In genomic region chr1:72853759-72854158, GRCm38 (mm10) we compare ENCODE assay signal across 27 mouse cellular contexts. TPM values are rescaled to one million over a fixed set of nuclear protein-coding genes. Genes with fewer than 3 reads are reported as not detected.
A peak's percentile ranks its signal among the peaks of the same experiment; 100 is the strongest.
DNase-seq lines count a peak whose midpoint lies in the region; ATAC-seq and TF ChIP-seq lines count a peak whose summit lies in the region.
"Had no signal": no experiment of that assay in that cellular context is flagged by ENCODE, and none has a peak within 500 bp of the region (broad histone marks: within the 10 kb centered on the region; RNA-seq: fewer than 3 reads in every experiment).

No protein-coding gene starts in this region.

- no peak overlapping the region for H3K4me2 ChIP-seq in forebrain, embryonic 12.5 days
- H3K4me2 ChIP-seq in forebrain, embryonic 16.5 days (ENCODE audit: low read length): no peak overlapping the region
- H3K4me2 ChIP-seq in midbrain, postnatal 0 days (ENCODE audit: low read depth, low read length, poor library complexity, severe bottlenecking): no peak overlapping the region
- H3K4me2 ChIP-seq: heart, embryonic 12.5 days; heart, embryonic 15.5 days; hindbrain, embryonic 13.5 days; intestine, embryonic 15.5 days had no signal

- TF ChIP-seq CTCF in midbrain, postnatal 0 days (IDR thresholded peaks at IDR 0.05): no peak

- H3K9me3 ChIP-seq in forebrain, embryonic 12.5 days: no peaks in the 10 kb centered on the region
- no peaks in the 10 kb centered on the region for H3K9me3 ChIP-seq in forebrain, embryonic 16.5 days (ENCODE audit: control insufficient read depth, low read length)
- no peaks in the 10 kb centered on the region for H3K9me3 ChIP-seq in midbrain, embryonic 10.5 days (replicated peaks)
- no peaks in the 10 kb centered on the region for H3K9me3 ChIP-seq in midbrain, postnatal 0 days (ENCODE audit: low read length)
- no peaks in the 10 kb centered on the region for H3K9me3 ChIP-seq in embryonic facial prominence, embryonic 10.5 days
- H3K9me3 ChIP-seq: G1E; heart, embryonic 12.5 days; heart, embryonic 15.5 days; hindbrain, embryonic 10.5 days; hindbrain, embryonic 13.5 days; intestine, embryonic 15.5 days had no signal

- H3K4me3 ChIP-seq in forebrain, embryonic 12.5 days (replicated peaks): no peak overlapping the region
- no peak overlapping the region for H3K4me3 ChIP-seq in forebrain, embryonic 16.5 days (replicated peaks; ENCODE audit: low read length)
- no peak overlapping the region for H3K4me3 ChIP-seq in midbrain, embryonic 10.5 days
- H3K4me3 ChIP-seq in midbrain, postnatal 0 days (ENCODE audit: low read depth, low read length): no peak overlapping the region
- H3K4me3 ChIP-seq in embryonic facial prominence, embryonic 10.5 days: no peak overlapping the region
- H3K4me3 ChIP-seq: gastrocnemius, adult 2 months; heart, embryonic 12.5 days; heart, embryonic 15.5 days; hindbrain, embryonic 10.5 days; hindbrain, embryonic 13.5 days; intestine, embryonic 15.5 days had no signal

- H3K27ac ChIP-seq in forebrain, embryonic 12.5 days: peak overlapping the region; percentile 19; the same call in 1 of the 2 replicates
- no peak overlapping the region for H3K27ac ChIP-seq in forebrain, embryonic 16.5 days (ENCODE audit: low read length)
- H3K27ac ChIP-seq in midbrain, embryonic 10.5 days (replicated peaks): peak overlapping the region; percentile 50; the same call in 1 of the 2 replicates
- no peak overlapping the region for H3K27ac ChIP-seq in midbrain, postnatal 0 days (ENCODE audit: low read depth, low read length)
- H3K27ac ChIP-seq in embryonic facial prominence, embryonic 10.5 days (replicated peaks): peak overlapping the region; percentile 44; the same call in 1 of the 2 replicates
- H3K27ac ChIP-seq: gastrocnemius, adult 2 months; heart, embryonic 15.5 days; hindbrain, embryonic 13.5 days; intestine, embryonic 15.5 days had no signal

- no peaks in the 10 kb centered on the region for H3K27me3 ChIP-seq in forebrain, embryonic 12.5 days
- no peaks in the 10 kb centered on the region for H3K27me3 ChIP-seq in forebrain, embryonic 16.5 days (replicated peaks; ENCODE audit: control insufficient read depth, insufficient read depth, low read length)
- no peaks in the 10 kb centered on the region for H3K27me3 ChIP-seq in midbrain, embryonic 10.5 days (ENCODE audit: low read depth, poor library complexity, severe bottlenecking)
- no peaks in the 10 kb centered on the region for H3K27me3 ChIP-seq in midbrain, postnatal 0 days (ENCODE audit: insufficient read depth, low read length)
- no peaks in the 10 kb centered on the region for H3K27me3 ChIP-seq in embryonic facial prominence, embryonic 10.5 days (replicated peaks; ENCODE audit: low read depth, poor library complexity, severe bottlenecking)
- H3K27me3 ChIP-seq: heart, embryonic 12.5 days; heart, embryonic 15.5 days; hindbrain, embryonic 13.5 days; intestine, embryonic 15.5 days; Patski had no signal

- H3K9ac ChIP-seq in forebrain, embryonic 12.5 days: no peak overlapping the region
- H3K9ac ChIP-seq in forebrain, embryonic 16.5 days (replicated peaks; ENCODE audit: low read depth, low read length): no peak overlapping the region
- H3K9ac ChIP-seq in midbrain, postnatal 0 days (replicated peaks; ENCODE audit: low read length, poor library complexity, severe bottlenecking): no peak overlapping the region
- H3K9ac ChIP-seq: forebrain, postnatal 0 days; heart, embryonic 15.5 days; intestine, embryonic 15.5 days had no signal

- H3K36me3 ChIP-seq in forebrain, embryonic 12.5 days (replicated peaks): peaks cover 49% of the 10 kb centered on the region
- H3K36me3 ChIP-seq in forebrain, embryonic 16.5 days (ENCODE audit: control insufficient read depth, insufficient read depth): peaks cover 4% of the 10 kb centered on the region; the same call in 1 of the 2 replicates
- peaks cover 53% of the 10 kb centered on the region for H3K36me3 ChIP-seq in midbrain, embryonic 10.5 days
- 0 out of 2 replicates have a peak, but pooled peaks cover 5% of the 10 kb centered on the region for H3K36me3 ChIP-seq in midbrain, postnatal 0 days (ENCODE audit: insufficient read depth, low read length)
- peaks cover 52% of the 10 kb centered on the region for H3K36me3 ChIP-seq in embryonic facial prominence, embryonic 10.5 days (replicated peaks)
- H3K36me3 ChIP-seq: G1E; intestine, embryonic 15.5 days had no signal

- no peak for DNase-seq in midbrain, embryonic 10.5 days (ENCODE audit: low spot score)
- DNase-seq in midbrain, postnatal 0 days (ENCODE audit: low spot score): no peak
- peak; percentile 30 for DNase-seq in ES-CJ7 (ENCODE audit: low read depth, low spot score)
- no peak for DNase-seq in embryonic facial prominence, embryonic 10.5 days (ENCODE audit: low spot score)
- DNase-seq: adrenal gland, adult 2 months; adrenal gland, postnatal 14 days; B cell, adult 2 months; cerebellum, adult 11 months; cerebellum, postnatal 25 days; embryo, embryonic 11 days; forebrain, postnatal 0 days; gastrocnemius, adult 2 months; gastrocnemius, postnatal 14 days; heart, postnatal 10 days; heart, postnatal 36 days had no signal

- 85% methylated on average over 1 of the region's 1 CpGs for WGBS in forebrain, embryonic 12.5 days
- WGBS in forebrain, embryonic 16.5 days: 78% methylated on average over 1 of the region's 1 CpGs
- 79% methylated on average over 1 of the region's 1 CpGs for WGBS in midbrain, embryonic 10.5 days
- WGBS in midbrain, postnatal 0 days: 85% methylated on average over 1 of the region's 1 CpGs
- 84% methylated on average over 1 of the region's 1 CpGs for WGBS in embryonic facial prominence, embryonic 10.5 days

- H3K4me1 ChIP-seq in forebrain, embryonic 12.5 days: peaks cover 16% of the 10 kb centered on the region
- peaks cover 6% of the 10 kb centered on the region; the same call in 1 of the 2 replicates for H3K4me1 ChIP-seq in forebrain, embryonic 16.5 days (replicated peaks; ENCODE audit: control insufficient read depth, insufficient read depth, low read length)
- peaks cover 17% of the 10 kb centered on the region for H3K4me1 ChIP-seq in midbrain, embryonic 10.5 days
- H3K4me1 ChIP-seq in midbrain, postnatal 0 days (ENCODE audit: insufficient read depth, low read length): no peaks in the 10 kb centered on the region
- H3K4me1 ChIP-seq in embryonic facial prominence, embryonic 10.5 days: peaks cover 14% of the 10 kb centered on the region
- H3K4me1 ChIP-seq: heart, embryonic 12.5 days; heart, embryonic 15.5 days; intestine, embryonic 15.5 days had no signal

- ATAC-seq in forebrain, embryonic 12.5 days (ENCODE audit: low FRiP score): no peak
- ATAC-seq in forebrain, embryonic 16.5 days: no peak
- ATAC-seq in midbrain, postnatal 0 days (ENCODE audit: low FRiP score): no peak
- no peak for ATAC-seq in megakaryocyte, adult 5-6 weeks (ENCODE audit: poor library complexity, severe bottlenecking)
- ATAC-seq: forebrain, postnatal 0 days; hindbrain, embryonic 16.5 days; intestine, embryonic 15.5 days had no signal

RNA-seq across cellular contexts. Expression of gene Igfbp5, which starts 20.9 kb away (rescaled TPM):
- polyA plus RNA-seq in forebrain, embryonic 12.5 days (2016; fragmentation: Nextera tagmentation; extraction: Ambion mirVana): 55.5 and 60.0 TPM in 2 replicates
- 26.8 and 31.0 TPM in 2 replicates for polyA plus RNA-seq in forebrain, embryonic 16.5 days (2015; fragmentation: Nextera tagmentation; extraction: Ambion mirVana)
- 48.2 and 49.9 TPM in 2 replicates for polyA plus RNA-seq in midbrain, embryonic 10.5 days (2016; fragmentation: Nextera tagmentation; extraction: Ambion mirVana)
- 109 and 127 TPM in 2 replicates for total RNA-seq in midbrain, postnatal 0 days (2014; rRNA removed)
- 42.8 and 47.4 TPM in 2 replicates for polyA plus RNA-seq in midbrain, postnatal 0 days (2015; fragmentation: Nextera tagmentation; extraction: Ambion mirVana)
- 75.4 and 87.4 TPM in 2 replicates for polyA plus RNA-seq in embryonic facial prominence, embryonic 10.5 days (2016; fragmentation: Nextera tagmentation; extraction: Ambion mirVana)
- 2.7 and 2.9 TPM in 2 replicates for total RNA-seq in megakaryocyte, adult 5-6 weeks (2015)
- 1.2 and 1.6 TPM in 2 replicates for total RNA-seq in megakaryocyte, adult 5-6 weeks (2017)

RNA-seq across cellular contexts. Expression of gene Igfbp2, which starts 29.5 kb away (rescaled TPM):
- polyA plus RNA-seq in forebrain, embryonic 12.5 days (2016; fragmentation: Nextera tagmentation; extraction: Ambion mirVana): 427 and 524 TPM in 2 replicates
- polyA plus RNA-seq in forebrain, embryonic 16.5 days (2015; fragmentation: Nextera tagmentation; extraction: Ambion mirVana): 279 and 331 TPM in 2 replicates
- 585 and 600 TPM in 2 replicates for polyA plus RNA-seq in midbrain, embryonic 10.5 days (2016; fragmentation: Nextera tagmentation; extraction: Ambion mirVana)
- total RNA-seq in midbrain, postnatal 0 days (2014; rRNA removed): 432 and 450 TPM in 2 replicates
- 272 and 323 TPM in 2 replicates for polyA plus RNA-seq in midbrain, postnatal 0 days (2015; fragmentation: Nextera tagmentation; extraction: Ambion mirVana)
- polyA plus RNA-seq in embryonic facial prominence, embryonic 10.5 days (2016; fragmentation: Nextera tagmentation; extraction: Ambion mirVana): 474 and 479 TPM in 2 replicates
- total RNA-seq in megakaryocyte, adult 5-6 weeks (2015): not detected in 2 replicates
- not detected in 2 replicates for total RNA-seq in megakaryocyte, adult 5-6 weeks (2017)
- total RNA-seq: common myeloid progenitor, adult 5-6 weeks; gastrocnemius, adult 2 months had no signal
- polyA plus RNA-seq: G1E had no signal

Comparison
In these comparisons a context has a peak if more than half of its experiments do, and no peak if none do; other contexts are left out.
1. H3K27ac ChIP-seq: peak in forebrain, embryonic 12.5 days (single experiment), midbrain, embryonic 10.5 days (single experiment) and embryonic facial prominence, embryonic 10.5 days (single experiment); none in forebrain, embryonic 16.5 days (single experiment) and midbrain, postnatal 0 days (single experiment).